Mouse (Mus musculus) neural tube, embryonic 15.5 days (tissue): Measurements from ENCODE around the gene Rarb. TPM values are rescaled to one million over a fixed set of nuclear protein-coding genes. Genes with fewer than 3 reads are reported as not detected.

Experiments used
- ATAC-seq: fragments of 200-750 bp; cut with Nextera tagmentation; 2 replicates; pipeline ENCODE4 v1.8.0; 2017; ENCODE audit warnings: mild to moderate bottlenecking, moderate TSS enrichment, moderate library complexity; ENCODE audit not compliant: low FRiP score
- H3K27ac ChIP-seq: fragments of 300-500 bp; sonication (generic); replicated peaks from 2 replicates; pipeline ENCODE4 v1.5.1; 2015; ENCODE audit warnings: mild to moderate bottlenecking, inconsistent platforms
- H3K27me3 ChIP-seq: fragments of 300-500 bp; sonication (generic); replicated peaks from 2 replicates; pipeline ENCODE4 v1.6.1; 2015; ENCODE audit warnings: inconsistent platforms
- H3K36me3 ChIP-seq: fragments of 300-500 bp; sonication (generic); 2 replicates; pipeline ENCODE4 v1.6.1; 2015; ENCODE audit warnings: inconsistent platforms
- H3K4me1 ChIP-seq: fragments of 300-500 bp; sonication (generic); 2 replicates; pipeline ENCODE4 v1.6.1; 2015; ENCODE audit warnings: inconsistent platforms
- H3K4me2 ChIP-seq: fragments of 300-500 bp; sonication (generic); 2 replicates; pipeline ENCODE4 v1.6.1; 2015; ENCODE audit warnings: inconsistent platforms, mild to moderate bottlenecking, moderate library complexity
- H3K4me3 ChIP-seq: fragments of 300-500 bp; sonication (generic); replicated peaks from 2 replicates; pipeline ENCODE4 v1.5.1; 2015; ENCODE audit warnings: mild to moderate bottlenecking, inconsistent platforms
- H3K9ac ChIP-seq: fragments of 300-500 bp; sonication (generic); replicated peaks from 2 replicates; pipeline ENCODE4 v1.6.1; 2015; ENCODE audit warnings: mild to moderate bottlenecking, inconsistent platforms
- H3K9me3 ChIP-seq: fragments of 300-500 bp; sonication (generic); replicated peaks from 2 replicates; pipeline ENCODE4 v1.6.1; 2016; ENCODE audit warnings: inconsistent platforms
- WGBS: fragments of 180-500 bp; shearing (Covaris S2); methylation state at CpG from one replicate; pipeline ENCODE4 v1.1.7; 2015; ENCODE audit warnings: mixed read lengths; 5-methylcytosine and 5-hydroxymethylcytosine counted together
- polyA plus RNA-seq: library from polyadenylated mRNA; unstranded; fragments of >200 nt; fragmentation: Nextera tagmentation; extraction: Ambion mirVana; gene quantifications from 2 replicates; pipeline ENCODE4 v1.2.1, GENCODE M21; 2015

Gene Rarb
- polyA plus RNA-seq, 1 experiment from 2014 or later = 25.2 TPM

GRCm38 (mm10) chr14:16573475-16574171, 245.3 kb downstream of the Rarb start:
- Histone ChIP-seq H3K4me2 (peak overlapping the region; percentile 95), H3K9ac (peak overlapping the region; percentile 72; the same call in 1 of the 2 replicates), H3K27ac (no peak overlapping the region), H3K4me3 (peak overlapping the region; percentile 64), H3K9me3 (no peaks in the 10 kb centered on the region), H3K27me3 (no peaks in the 10 kb centered on the region), H3K36me3 (no peaks in the 10 kb centered on the region), H3K4me1 (peaks cover 35% of the 10 kb centered on the region)
- ATAC-seq = no peak
- 24% methylated on average over 6 of the region's 6 CpGs for WGBS

GRCm38 (mm10) chr14:16572755-16573340, 246.1 kb downstream of the Rarb start:
- H3K36me3 ChIP-seq = no peaks in the 10 kb centered on the region
- H3K27me3 ChIP-seq = no peaks in the 10 kb centered on the region
- H3K4me3 ChIP-seq = peak overlapping the region; percentile 64
- H3K9me3 ChIP-seq = no peaks in the 10 kb centered on the region
- no peak overlapping the region for H3K27ac ChIP-seq
- H3K4me1 ChIP-seq = peaks cover 35% of the 10 kb centered on the region
- WGBS = 13% methylated on average over 8 of the region's 8 CpGs
- 0 out of 2 replicates have a peak overlapping the region, but pooled peaks have one; percentile 22 for H3K9ac ChIP-seq
- ATAC-seq = no peak
- peak overlapping the region; percentile 95 for H3K4me2 ChIP-seq

GRCm38 (mm10) chr14:16569506-16570001, 249.4 kb downstream of the Rarb start:
- Histone ChIP-seq H3K4me1 (peaks cover 38% of the 10 kb centered on the region), H3K9ac (no peak overlapping the region), H3K9me3 (no peaks in the 10 kb centered on the region), H3K36me3 (no peaks in the 10 kb centered on the region), H3K4me3 (no peak overlapping the region), H3K4me2 (no peak overlapping the region), H3K27ac (no peak overlapping the region), H3K27me3 (no peaks in the 10 kb centered on the region)
- no peak for ATAC-seq
- 43% methylated on average over 7 of the region's 7 CpGs for WGBS

GRCm38 (mm10) chr14:16566920-16567319, 252.0 kb downstream of the Rarb start:
- Histone ChIP-seq H3K4me1 (peaks cover 28% of the 10 kb centered on the region), H3K4me2 (no peak overlapping the region), H3K9me3 (no peaks in the 10 kb centered on the region), H3K4me3 (no peak overlapping the region), H3K27me3 (no peaks in the 10 kb centered on the region), H3K27ac (no peak overlapping the region), H3K36me3 (no peaks in the 10 kb centered on the region), H3K9ac (no peak overlapping the region)
- WGBS = 69% methylated on average over 1 of the region's 1 CpGs
- ATAC-seq = peak; percentile 68; the same call in 1 of the 2 replicates

- Histone ChIP-seq H3K9ac (no peak overlapping the region), H3K27me3 (no peaks in the 10 kb centered on the region), H3K36me3 (no peaks in the 10 kb centered on the region), H3K4me2 (no peak overlapping the region), H3K4me1 (peaks cover 27% of the 10 kb centered on the region), H3K27ac (no peak overlapping the region), H3K9me3 (no peaks in the 10 kb centered on the region), H3K4me3 (no peak overlapping the region)
- WGBS = 71% methylated on average over 2 of the region's 2 CpGs
- ATAC-seq = no peak
Measured at GRCm38 (mm10) chr14:16563912-16564311, 255.0 kb downstream of the Rarb start.

GRCm38 (mm10) chr14:16561496-16562170, 257.3 kb downstream of the Rarb start:
- Histone ChIP-seq H3K36me3 (no peaks in the 10 kb centered on the region), H3K9ac (no peak overlapping the region), H3K27ac (no peak overlapping the region), H3K4me2 (no peak overlapping the region), H3K9me3 (no peaks in the 10 kb centered on the region), H3K27me3 (no peaks in the 10 kb centered on the region), H3K4me1 (peaks cover 18% of the 10 kb centered on the region), H3K4me3 (no peak overlapping the region)
- ATAC-seq = no peak
- 75% methylated on average over 6 of the region's 6 CpGs for WGBS

- no peak overlapping the region for H3K4me3 ChIP-seq
- no peaks in the 10 kb centered on the region for H3K27me3 ChIP-seq
- no peak overlapping the region for H3K27ac ChIP-seq
- H3K9ac ChIP-seq = no peak overlapping the region
- no peaks in the 10 kb centered on the region for H3K9me3 ChIP-seq
- 61% methylated on average over 12 of the region's 12 CpGs for WGBS
- no peaks in the 10 kb centered on the region for H3K36me3 ChIP-seq
- no peak overlapping the region for H3K4me2 ChIP-seq
- peaks cover 23% of the 10 kb centered on the region for H3K4me1 ChIP-seq
- ATAC-seq = no peak
Measured at GRCm38 (mm10) chr14:16559294-16560217, 259.4 kb downstream of the Rarb start.

- Histone ChIP-seq H3K4me1 (peaks cover 28% of the 10 kb centered on the region), H3K9ac (no peak overlapping the region), H3K4me3 (no peak overlapping the region), H3K9me3 (no peaks in the 10 kb centered on the region), H3K27ac (no peak overlapping the region), H3K4me2 (no peak overlapping the region), H3K27me3 (no peaks in the 10 kb centered on the region), H3K36me3 (no peaks in the 10 kb centered on the region)
- WGBS = 93% methylated on average over 2 of the region's 2 CpGs
- no peak for ATAC-seq
Measured at GRCm38 (mm10) chr14:16558033-16558432, 260.9 kb downstream of the Rarb start.

GRCm38 (mm10) chr14:16554643-16555459, 264.1 kb downstream of the Rarb start:
- Histone ChIP-seq H3K27ac (peak overlapping the region; percentile 49), H3K9me3 (no peaks in the 10 kb centered on the region), H3K4me1 (peaks cover 23% of the 10 kb centered on the region), H3K4me2 (no peak overlapping the region), H3K36me3 (no peaks in the 10 kb centered on the region), H3K27me3 (no peaks in the 10 kb centered on the region), H3K4me3 (no peak overlapping the region), H3K9ac (no peak overlapping the region)
- WGBS = 46% methylated on average over 12 of the region's 12 CpGs
- ATAC-seq = no peak

GRCm38 (mm10) chr14:16554319-16554642, 264.7 kb downstream of the Rarb start:
- no peak for ATAC-seq
- whole genome bisulfite sequencing = 55% methylated on average over 1 of the region's 1 CpGs
- H3K27me3 ChIP-seq = no peaks in the 10 kb centered on the region
- H3K27ac ChIP-seq = peak overlapping the region; percentile 49; the same call in 1 of the 2 replicates
- no peaks in the 10 kb centered on the region for H3K36me3 ChIP-seq
- no peak overlapping the region for H3K4me3 ChIP-seq
- H3K9me3 ChIP-seq = no peaks in the 10 kb centered on the region
- H3K4me2 ChIP-seq = no peak overlapping the region
- H3K9ac ChIP-seq = no peak overlapping the region
- peaks cover 19% of the 10 kb centered on the region for H3K4me1 ChIP-seq
